ENCODE assay signal across 27 mouse cellular contexts in the genomic region with DNA sequence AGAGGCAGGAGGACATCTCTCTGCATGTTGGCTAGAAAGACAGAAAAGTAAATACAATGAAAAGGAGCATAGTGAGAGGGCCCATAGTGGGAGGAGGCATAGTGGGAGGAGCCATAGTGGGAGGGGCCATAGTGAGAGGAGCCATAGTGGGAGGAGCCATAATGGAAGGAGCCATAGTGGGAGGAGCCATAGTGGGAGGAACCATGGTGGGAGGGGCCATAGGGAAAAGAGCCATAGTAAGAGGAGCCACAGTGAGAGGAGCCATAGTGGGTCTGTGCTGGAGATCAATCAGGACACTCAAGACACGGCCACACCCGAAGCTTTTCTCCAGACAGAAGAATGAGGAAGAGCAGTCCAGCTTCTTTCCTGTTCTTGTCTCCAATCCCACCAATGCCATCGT. TPM values are rescaled to one million over a fixed set of nuclear protein-coding genes. Genes with fewer than 3 reads are reported as not detected.
DNase-seq lines count a peak whose midpoint lies in the region; ATAC-seq and TF ChIP-seq lines count a peak whose summit lies in the region.
"Had no signal": no experiment of that assay in that cellular context is flagged by ENCODE, and none has a peak within 500 bp of the region (broad histone marks: within the 10 kb centered on the region; RNA-seq: fewer than 3 reads in every experiment).

No protein-coding gene starts in this region.

- no peak overlapping the region for H3K9ac ChIP-seq in ES-E14 (ENCODE audit: insufficient read depth, low read depth, low read length, poor library complexity, severe bottlenecking)
- H3K9ac ChIP-seq in liver, embryonic 12.5 days, result no peak overlapping the region
- H3K9ac ChIP-seq: forebrain, embryonic 13.5 days; heart, embryonic 12.5 days; heart, embryonic 15.5 days; hindbrain, embryonic 13.5 days; intestine, embryonic 15.5 days had no signal

- in situ Hi-C loops in ES-E14 (cut with MboI; ENCODE audit: low sequenced_read_pairs in 2 of 2, unreplicated experiment in 2 of 2), result no loop called here

- peak; percentile 12 for DNase-seq in testis, postnatal 14 days (ENCODE audit: low spot score)
- DNase-seq in testis, postnatal 10 days (ENCODE audit: low spot score), result no peak
- DNase-seq in ES-E14 (ENCODE audit: low read depth, low spot score) (peak; percentile 59), ZHBTc4 (ENCODE audit: low read depth, low spot score) (peak; percentile 87)
- no peak for DNase-seq in heart, adult 9 months (ENCODE audit: low spot score in 2 of 2)
- DNase-seq: adrenal gland, postnatal 10 days; adrenal gland, postnatal 36 days; cerebellum, adult 18-20 months; cerebellum, adult 9-10 months; cerebellum, postnatal 14 days; gastrocnemius, postnatal 10 days; heart, adult 11 months; heart, postnatal 10 days; heart, postnatal 36 days; kidney, adult 11 months had no signal

- no peaks in the 10 kb centered on the region for H3K27me3 ChIP-seq in liver, embryonic 12.5 days (replicated peaks)
- H3K27me3 ChIP-seq: forebrain, embryonic 13.5 days; heart, embryonic 12.5 days; heart, embryonic 15.5 days; hindbrain, embryonic 13.5 days; intestine, embryonic 15.5 days; Patski had no signal

- WGBS in liver, embryonic 12.5 days (ENCODE audit: insufficient replicate concordance), result 61% methylated on average over 3 of the region's 3 CpGs

- no peaks in the 10 kb centered on the region for H3K36me3 ChIP-seq in ES-E14 (ENCODE audit: control insufficient read depth, insufficient read depth, low read length, poor library complexity, severe bottlenecking)
- no peaks in the 10 kb centered on the region for H3K36me3 ChIP-seq in liver, embryonic 12.5 days
- H3K36me3 ChIP-seq: forebrain, embryonic 10.5 days; G1E; heart, embryonic 12.5 days; heart, embryonic 15.5 days; hindbrain, embryonic 10.5 days; hindbrain, embryonic 13.5 days; intestine, embryonic 15.5 days had no signal

- H3K4me3 ChIP-seq in ES-E14 (ENCODE audit: insufficient read depth in 1 of 2, low read depth in 1 of 2, low read length in 2 of 2, poor library complexity in 1 of 2, severe bottlenecking in 1 of 2), result 0 out of 4 replicates have a peak overlapping the region, but pooled peaks of 1 of the 2 experiments have one; percentile 16
- H3K4me3 ChIP-seq in liver, embryonic 12.5 days, result no peak overlapping the region
- H3K4me3 ChIP-seq: forebrain, embryonic 10.5 days; forebrain, embryonic 13.5 days; heart, embryonic 12.5 days; heart, embryonic 15.5 days; hindbrain, embryonic 10.5 days; hindbrain, embryonic 13.5 days; intestine, embryonic 15.5 days had no signal

- H3K4me2 ChIP-seq in liver, embryonic 12.5 days, result no peak overlapping the region
- H3K4me2 ChIP-seq: forebrain, embryonic 13.5 days; heart, embryonic 12.5 days; heart, embryonic 15.5 days; hindbrain, embryonic 13.5 days; intestine, embryonic 15.5 days had no signal

- ATAC-seq in liver, embryonic 12.5 days, result no peak
- ATAC-seq: forebrain, embryonic 13.5 days; forebrain, embryonic 16.5 days; hindbrain, embryonic 16.5 days; intestine, embryonic 15.5 days; Patski had no signal

- H3K9me3 ChIP-seq in ES-E14 (ENCODE audit: control insufficient read depth, insufficient read depth, low read depth, low read length), result no peaks in the 10 kb centered on the region
- H3K9me3 ChIP-seq in liver, embryonic 12.5 days (replicated peaks), result no peaks in the 10 kb centered on the region
- H3K9me3 ChIP-seq: forebrain, embryonic 10.5 days; forebrain, embryonic 13.5 days; heart, embryonic 12.5 days; heart, embryonic 15.5 days; hindbrain, embryonic 10.5 days; hindbrain, embryonic 13.5 days; intestine, embryonic 15.5 days had no signal

- H3K27ac ChIP-seq in ES-E14 (ENCODE audit: insufficient read depth, low read depth, low read length, poor library complexity, severe bottlenecking), result no peak overlapping the region
- no peak overlapping the region for H3K27ac ChIP-seq in liver, embryonic 12.5 days
- H3K27ac ChIP-seq: forebrain, embryonic 10.5 days; forebrain, embryonic 13.5 days; heart, embryonic 15.5 days; hindbrain, embryonic 10.5 days; hindbrain, embryonic 13.5 days; intestine, embryonic 15.5 days had no signal

- no peaks in the 10 kb centered on the region for H3K4me1 ChIP-seq in ES-E14 (ENCODE audit: control insufficient read depth in 2 of 2, insufficient read depth in 2 of 2, low read length in 2 of 2, poor library complexity in 1 of 2)
- no peaks in the 10 kb centered on the region for H3K4me1 ChIP-seq in liver, embryonic 12.5 days
- H3K4me1 ChIP-seq: forebrain, embryonic 10.5 days; forebrain, embryonic 13.5 days; heart, embryonic 12.5 days; heart, embryonic 15.5 days; hindbrain, embryonic 10.5 days; hindbrain, embryonic 13.5 days; intestine, embryonic 15.5 days had no signal

TF ChIP-seq in ES-E14, 5 proteins besides CTCF, POLR2A, EP300 and RAD21:
- TF ChIP-seq ZC3H11A (IDR thresholded peaks at IDR 0.05; ENCODE audit: borderline replicate concordance, low read depth, low read length), result no peak
- 0 out of 2 replicates have a peak, but pooled peaks have one; percentile 34 for TF ChIP-seq MAFK (IDR thresholded peaks at IDR 0.05; ENCODE audit: insufficient read depth, low read depth, low read length)

RNA-seq across cellular contexts. Expression of a gene that starts 58.0 kb away (rescaled TPM):
- 5.1 and 5.8 TPM in 2 replicates for total RNA-seq in ES-E14 (2012; rRNA removed)
- polyA plus RNA-seq in liver, embryonic 12.5 days (2016; fragmentation: Nextera tagmentation; extraction: Ambion mirVana), result 3.1 and 3.6 TPM in 2 replicates
- polyA plus RNA-seq: G1E had no signal

Comparison
In these comparisons a context has a peak if more than half of its experiments do, and no peak if none do; other contexts are left out.
1. DNase-seq: peak in testis, postnatal 14 days (single experiment), ES-E14 (single experiment) and ZHBTc4 (single experiment); none in testis, postnatal 10 days (single experiment) and heart, adult 9 months (0 of 2).